Mouse (Mus musculus) kidney, embryonic 16.5 days (tissue): ENCODE results near the gene Cep170. TPM values are rescaled to one million over a fixed set of nuclear protein-coding genes. Genes with fewer than 3 reads are reported as not detected.

ENCODE experiments used
- ATAC-seq: fragments of 200-750 bp; cut with Nextera tagmentation; 2 replicates; pipeline ENCODE4 v1.8.0; 2017; ENCODE audit warnings: moderate TSS enrichment; ENCODE audit not compliant: low FRiP score, low TSS enrichment
- H3K27ac ChIP-seq: fragments of 300-500 bp; sonication (generic); 2 replicates; pipeline ENCODE4 v1.5.1; 2014; ENCODE audit warnings: low read length
- H3K27me3 ChIP-seq: fragments of 300-500 bp; sonication (generic); 2 replicates; pipeline ENCODE4 v1.6.1; 2014; ENCODE audit warnings: low read length, control low read depth, mixed read lengths; ENCODE audit not compliant: insufficient read depth
- H3K36me3 ChIP-seq: fragments of 300-500 bp; sonication (generic); 2 replicates; pipeline ENCODE4 v1.6.1; 2014; ENCODE audit warnings: low read length, control low read depth, mixed read lengths; ENCODE audit not compliant: insufficient read depth
- H3K4me1 ChIP-seq: fragments of 300-500 bp; sonication (generic); 2 replicates; pipeline ENCODE4 v1.6.1; 2014; ENCODE audit warnings: low read length, control low read depth, mixed read lengths; ENCODE audit not compliant: insufficient read depth
- H3K4me2 ChIP-seq: fragments of 300-500 bp; sonication (generic); replicated peaks from 2 replicates; pipeline ENCODE4 v1.6.1; 2014; ENCODE audit warnings: low read depth, low read length
- H3K4me3 ChIP-seq: fragments of 300-500 bp; sonication (generic); 2 replicates; pipeline ENCODE4 v1.5.1; 2014; ENCODE audit warnings: mild to moderate bottlenecking, low read length
- H3K9ac ChIP-seq: fragments of 300-500 bp; sonication (generic); replicated peaks from 2 replicates; pipeline ENCODE4 v1.6.1; 2014; ENCODE audit warnings: low read length
- H3K9me3 ChIP-seq: fragments of 300-500 bp; sonication (generic); 2 replicates; pipeline ENCODE4 v1.6.1; 2016; ENCODE audit warnings: low read length, control low read depth
- WGBS: fragments of 180-500 bp; shearing (Covaris S2); extraction: QIAGEN DNeasy Blood & Tissue Kit; methylation state at CpG from one replicate; pipeline ENCODE4 v1.1.7; 2014; 5-methylcytosine and 5-hydroxymethylcytosine counted together
- polyA plus RNA-seq: library from polyadenylated mRNA; unstranded; fragments of >200 nt; fragmentation: Nextera tagmentation; extraction: Ambion mirVana; gene quantifications from 2 replicates; pipeline ENCODE4 v1.2.1, GENCODE M21; 2015

The Cep170 gene
- polyA plus RNA-seq, 1 experiment from 2014 or later: 14.6 TPM

GRCm38 (mm10) chr1:176723858-176724713, 89.8 kb downstream of the Cep170 start:
- no peak overlapping the region for H3K27ac ChIP-seq
- H3K36me3 ChIP-seq: no peaks in the 10 kb centered on the region
- no peaks in the 10 kb centered on the region for H3K9me3 ChIP-seq
- no peak overlapping the region for H3K4me3 ChIP-seq
- no peak overlapping the region for H3K9ac ChIP-seq
- H3K4me2 ChIP-seq: no peak overlapping the region
- H3K27me3 ChIP-seq: no peaks in the 10 kb centered on the region
- ATAC-seq: no peak
- 78% methylated on average over 8 of the region's 8 CpGs for WGBS
- H3K4me1 ChIP-seq: no peaks in the 10 kb centered on the region

DNA sequence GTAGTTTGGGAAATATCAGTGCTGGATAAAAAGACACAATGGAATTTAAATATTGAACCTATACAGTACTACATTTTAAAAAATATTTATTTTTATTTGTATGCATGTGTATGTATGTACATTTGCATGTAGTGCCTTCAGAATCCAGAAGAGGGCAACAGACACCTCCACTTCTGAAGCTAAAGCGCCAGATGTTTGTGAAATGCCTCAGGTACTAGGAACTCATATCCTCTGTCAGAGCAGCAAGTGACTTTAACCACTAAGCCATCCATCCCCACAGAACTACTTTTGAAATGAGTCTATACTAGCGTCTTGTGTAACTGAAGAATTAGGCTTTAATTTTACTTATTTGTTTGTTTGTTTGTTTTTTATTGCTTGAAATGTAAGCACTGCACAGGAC, 101.4 kb downstream of the Cep170 start:
- H3K4me1 ChIP-seq: no peaks in the 10 kb centered on the region
- no peaks in the 10 kb centered on the region for H3K36me3 ChIP-seq
- H3K27me3 ChIP-seq: no peaks in the 10 kb centered on the region
- no peak for ATAC-seq
- 45% methylated on average over 2 of the region's 2 CpGs for WGBS
- H3K9ac ChIP-seq: no peak overlapping the region
- H3K27ac ChIP-seq: no peak overlapping the region
- no peak overlapping the region for H3K4me2 ChIP-seq
- no peak overlapping the region for H3K4me3 ChIP-seq
- no peaks in the 10 kb centered on the region for H3K9me3 ChIP-seq

GRCm38 (mm10) chr1:176700226-176700625, 113.6 kb downstream of the Cep170 start:
- Histone ChIP-seq H3K4me3 (no peak overlapping the region), H3K4me1 (no peaks in the 10 kb centered on the region), H3K4me2 (no peak overlapping the region), H3K27me3 (no peaks in the 10 kb centered on the region), H3K9ac (no peak overlapping the region), H3K9me3 (no peaks in the 10 kb centered on the region), H3K27ac (no peak overlapping the region), H3K36me3 (no peaks in the 10 kb centered on the region)
- no peak for ATAC-seq
- 94% methylated on average over 1 of the region's 1 CpGs for WGBS

GRCm38 (mm10) chr1:176699793-176700192, 114.1 kb downstream of the Cep170 start:
- H3K9me3 ChIP-seq: no peaks in the 10 kb centered on the region
- no peak for ATAC-seq
- no peak overlapping the region for H3K9ac ChIP-seq
- no peak overlapping the region for H3K4me2 ChIP-seq
- no peak overlapping the region for H3K4me3 ChIP-seq
- H3K4me1 ChIP-seq: no peaks in the 10 kb centered on the region
- H3K27me3 ChIP-seq: no peaks in the 10 kb centered on the region
- H3K36me3 ChIP-seq: no peaks in the 10 kb centered on the region
- H3K27ac ChIP-seq: no peak overlapping the region

GRCm38 (mm10) chr1:176698647-176699046, 115.2 kb downstream of the Cep170 start:
- no peaks in the 10 kb centered on the region for H3K27me3 ChIP-seq
- no peaks in the 10 kb centered on the region for H3K9me3 ChIP-seq
- H3K36me3 ChIP-seq: no peaks in the 10 kb centered on the region
- H3K4me1 ChIP-seq: no peaks in the 10 kb centered on the region
- H3K4me3 ChIP-seq: no peak overlapping the region
- no peak for ATAC-seq
- H3K9ac ChIP-seq: no peak overlapping the region
- 77% methylated on average over 3 of the region's 3 CpGs for WGBS
- H3K27ac ChIP-seq: no peak overlapping the region
- no peak overlapping the region for H3K4me2 ChIP-seq

GRCm38 (mm10) chr1:176697091-176697490, 116.8 kb downstream of the Cep170 start:
- H3K4me2 ChIP-seq: no peak overlapping the region
- H3K36me3 ChIP-seq: no peaks in the 10 kb centered on the region
- 16% methylated on average over 7 of the region's 7 CpGs for WGBS
- no peaks in the 10 kb centered on the region for H3K27me3 ChIP-seq
- no peak overlapping the region for H3K4me3 ChIP-seq
- H3K4me1 ChIP-seq: no peaks in the 10 kb centered on the region
- no peak overlapping the region for H3K9ac ChIP-seq
- H3K27ac ChIP-seq: no peak overlapping the region
- H3K9me3 ChIP-seq: no peaks in the 10 kb centered on the region
- no peak for ATAC-seq

DNA sequence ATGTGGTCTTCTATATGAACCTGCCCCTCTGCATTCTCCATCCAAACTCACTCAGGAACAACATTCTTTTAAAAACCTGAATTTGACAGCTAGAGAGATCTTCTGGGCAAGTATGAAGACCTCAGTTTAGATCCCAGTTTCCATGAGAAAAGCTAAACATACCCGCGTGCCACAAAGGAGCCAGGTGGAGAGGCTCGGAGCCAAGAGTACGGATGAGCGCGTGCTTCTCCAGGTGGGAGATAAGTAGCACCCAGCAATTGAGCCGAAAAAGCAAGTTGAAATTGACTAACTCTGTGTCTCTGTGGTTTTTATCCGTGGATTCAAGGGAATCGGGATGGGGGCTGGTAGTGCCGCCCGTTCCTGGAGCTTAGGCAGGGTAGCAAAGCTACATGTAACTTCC, 122.8 kb downstream of the Cep170 start:
- ATAC-seq: no peak

DNA sequence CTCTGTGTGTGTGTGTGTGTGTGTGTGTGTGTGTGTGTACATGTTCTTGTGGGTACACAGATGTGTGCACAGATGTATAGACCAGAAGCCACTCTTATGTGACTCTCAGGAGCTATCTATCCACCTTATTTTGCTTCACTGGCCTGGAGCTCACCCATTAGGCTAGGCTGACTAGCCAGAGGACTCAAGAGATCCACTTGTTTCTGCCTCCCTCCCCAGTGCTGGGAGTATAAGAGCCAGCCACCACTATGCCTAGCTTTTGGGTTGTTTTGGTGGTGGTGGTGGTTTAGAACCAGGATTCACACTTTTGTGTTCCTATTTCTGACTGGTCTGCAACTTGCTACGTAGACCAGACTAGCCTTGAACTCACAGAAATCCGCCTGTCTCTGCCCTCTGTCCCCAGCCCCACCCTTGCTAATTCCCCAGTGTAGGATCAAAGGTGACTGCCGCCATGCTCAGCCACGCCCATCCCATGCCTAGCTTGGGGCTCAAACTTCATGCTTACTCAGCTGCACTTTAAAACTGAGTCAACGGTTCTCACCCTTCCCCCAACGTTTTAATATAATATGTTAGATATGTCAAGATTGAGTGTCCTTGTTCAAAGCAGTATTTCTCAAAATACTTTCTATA, 125.5 kb downstream of the Cep170 start:
- no peak for ATAC-seq
- no peaks in the 10 kb centered on the region for H3K36me3 ChIP-seq
- H3K27me3 ChIP-seq: no peaks in the 10 kb centered on the region
- WGBS: 82% methylated on average over 6 of the region's 6 CpGs
- H3K27ac ChIP-seq: no peak overlapping the region
- H3K9ac ChIP-seq: no peak overlapping the region
- no peak overlapping the region for H3K4me3 ChIP-seq
- H3K4me1 ChIP-seq: no peaks in the 10 kb centered on the region
- H3K9me3 ChIP-seq: no peaks in the 10 kb centered on the region
- no peak overlapping the region for H3K4me2 ChIP-seq

More for the DNA sequence above, 122.8 kb downstream of the Cep170 start:
- Histone ChIP-seq H3K9me3 (no peaks in the 10 kb centered on the region), H3K9ac (no peak overlapping the region), H3K36me3 (no peaks in the 10 kb centered on the region), H3K27me3 (no peaks in the 10 kb centered on the region), H3K4me1 (no peaks in the 10 kb centered on the region), H3K27ac (no peak overlapping the region), H3K4me2 (no peak overlapping the region), H3K4me3 (no peak overlapping the region)
- 94% methylated on average over 11 of the region's 11 CpGs for WGBS
